Mouse (Mus musculus) spleen, adult 12 weeks (tissue): Measurements from ENCODE around the gene Art4.
A peak's percentile ranks its signal among the peaks of the same experiment; 100 is the strongest.
"Not testable (repeated sequence)": the region's sequence is repeated elsewhere in the genome, so short reads cannot be mapped to it uniquely, and the experiment has no call there.

Experiments used
- DNase-seq: peaks from one replicate; pipeline ENCODE4 v3.0.0; 2022; ENCODE audit warnings: low spot score

The Art4 gene

DNA sequence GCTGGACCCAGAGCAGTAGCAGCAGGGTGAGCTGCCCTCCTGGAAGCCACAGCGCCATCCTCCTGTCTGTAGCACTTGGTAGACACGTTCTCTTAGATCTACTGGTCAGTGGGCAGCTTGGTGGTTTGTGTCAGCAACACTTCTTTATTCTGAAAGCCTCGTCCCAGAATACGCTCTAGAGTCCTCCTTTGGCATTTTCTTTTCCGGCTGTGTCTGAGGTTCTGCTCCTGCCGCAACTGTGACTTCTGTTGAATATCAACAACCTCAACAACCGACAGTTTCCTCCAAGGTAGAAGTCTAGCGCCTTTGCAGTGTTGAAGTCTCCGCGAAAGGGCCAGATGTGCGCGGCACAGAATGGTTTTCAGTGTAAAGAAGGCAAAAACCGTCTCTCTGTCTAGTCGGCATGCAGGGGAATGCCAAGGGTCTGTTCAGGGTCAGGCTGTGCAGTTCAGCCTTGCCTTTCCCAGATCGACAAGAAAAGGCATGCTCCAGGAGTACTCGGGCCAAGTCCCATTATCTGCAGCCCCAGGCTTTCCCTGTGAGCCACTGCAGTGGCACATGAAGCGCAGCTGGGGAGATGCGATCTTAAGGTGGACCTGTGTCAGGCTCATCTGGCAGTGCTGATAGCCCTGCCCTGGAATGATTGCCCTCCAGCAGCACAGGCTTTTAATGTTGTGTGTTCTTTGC, at the start of gene Art4:
TSS of gene Art4 (minus strand) at position 548 of the 687 bp plus-strand sequence.
- peak; percentile 74 for DNase-seq

GRCm38 (mm10) chr6:136906937-136907293, 49.4 kb upstream of the Art4 start:
- no peak for DNase-seq

GRCm38 (mm10) chr6:136906283-136906936, 48.9 kb upstream of the Art4 start:
- no peak for DNase-seq

GRCm38 (mm10) chr6:136903885-136904470, 46.4 kb upstream of the Art4 start:
- no peak for DNase-seq

DNA sequence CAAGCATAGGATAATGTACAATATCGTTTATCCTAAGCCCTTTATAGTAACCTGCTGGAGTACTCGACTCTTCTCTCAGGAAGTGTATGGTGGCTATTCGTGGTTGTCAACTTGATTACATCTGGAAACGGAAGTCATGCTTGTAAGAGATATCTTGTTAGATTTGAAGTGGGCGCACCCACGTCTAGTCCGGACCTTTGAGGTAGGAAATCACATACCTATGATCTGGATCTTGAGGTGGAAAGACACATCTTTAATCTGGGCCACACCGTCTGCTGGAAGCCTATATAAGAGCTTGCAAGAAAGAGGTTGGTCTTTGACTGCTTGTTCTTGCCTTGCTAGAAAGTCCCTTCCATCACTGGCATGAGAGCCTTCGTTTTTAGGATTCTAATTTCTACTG, 45.0 kb upstream of the Art4 start:
- no peak for DNase-seq

- DNase-seq: no peak
These were observed 43.5 kb upstream of the Art4 start for GRCm38 (mm10) chr6:136901010-136901409.

GRCm38 (mm10) chr6:136900369-136901009, 43.0 kb upstream of the Art4 start:
- DNase-seq: no peak

GRCm38 (mm10) chr6:136898954-136899353, 41.4 kb upstream of the Art4 start:
- no peak for DNase-seq

DNA sequence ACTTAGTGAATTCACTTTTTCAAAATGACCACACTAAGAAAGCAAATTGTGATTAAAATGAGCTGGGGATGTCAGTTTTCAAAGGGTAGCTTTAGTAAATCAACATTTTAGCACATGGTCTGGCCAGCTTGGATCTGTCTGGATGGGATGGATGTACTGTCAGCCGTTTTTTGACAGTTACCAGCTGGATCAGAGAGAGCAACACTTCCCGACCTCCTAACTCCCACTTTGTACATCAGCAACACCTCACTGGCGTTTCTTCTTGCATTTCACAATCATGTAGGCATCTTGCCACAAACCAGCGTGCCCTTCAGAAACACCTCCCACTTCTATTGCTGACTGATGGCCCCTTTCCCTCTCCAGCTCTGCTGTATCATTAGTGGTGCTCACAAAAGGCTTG, 40.7 kb upstream of the Art4 start:
- DNase-seq: no peak

DNA sequence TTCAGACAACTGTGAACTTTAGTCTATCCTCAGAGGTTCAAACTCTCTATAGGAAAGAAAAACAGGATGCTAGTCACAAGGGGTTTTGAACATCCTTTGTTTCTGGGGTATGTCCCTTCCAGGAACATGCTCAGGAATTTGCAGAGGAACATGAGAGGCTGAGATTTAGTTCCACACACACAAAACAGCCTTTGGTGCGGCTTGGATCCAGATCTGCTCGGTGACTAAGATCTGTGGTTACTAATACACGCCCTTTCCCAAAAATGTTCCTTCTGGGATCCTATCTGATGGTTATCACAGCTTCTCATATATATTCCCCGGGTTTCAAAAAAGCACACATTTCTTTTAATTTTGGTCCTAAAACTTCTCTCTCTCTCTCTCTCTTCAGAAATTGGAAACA, 40.3 kb upstream of the Art4 start:
- no peak for DNase-seq

- DNase-seq: no peak
These were observed 37.2 kb upstream of the Art4 start for GRCm38 (mm10) chr6:136894532-136895339.

DNA sequence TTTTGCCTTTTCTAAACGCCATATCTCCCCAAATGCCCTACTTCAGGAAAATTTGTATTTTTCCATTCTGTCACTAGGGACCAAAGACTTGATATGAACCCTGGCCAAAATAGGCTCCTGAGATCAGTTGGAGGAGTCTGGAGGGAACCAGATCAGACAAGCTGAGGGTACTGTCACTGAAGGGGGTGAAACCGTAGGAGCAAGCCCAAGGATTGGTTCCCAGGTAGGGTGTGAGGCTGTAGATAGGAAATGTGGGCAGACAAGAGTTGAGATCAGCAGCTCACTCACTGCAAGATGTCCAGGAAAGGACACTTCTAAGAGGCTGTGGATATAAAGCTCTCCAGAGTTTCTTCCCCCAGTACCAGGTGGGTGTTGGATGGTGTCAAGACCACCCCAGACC, 34.5 kb upstream of the Art4 start:
- DNase-seq: no peak

DNA sequence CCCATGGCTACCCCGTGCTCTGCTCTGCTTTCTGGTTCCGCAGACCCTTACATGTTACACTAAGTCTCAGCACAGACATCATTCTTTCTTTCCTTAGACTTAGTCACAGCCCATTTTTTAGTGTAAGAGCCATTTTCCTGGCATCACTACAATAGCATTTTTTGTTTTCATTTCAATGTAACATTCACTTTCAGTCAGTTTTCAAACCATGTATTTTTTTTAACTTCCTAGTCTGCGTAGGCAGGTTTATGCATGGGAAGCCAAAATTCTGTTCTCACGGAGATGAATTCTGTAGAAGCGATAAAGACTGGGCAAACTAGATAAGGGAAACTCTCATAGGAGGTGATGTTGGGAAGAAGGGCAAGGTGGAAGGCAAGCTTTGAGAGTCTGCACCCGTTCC, 32.0 kb upstream of the Art4 start:
- no peak for DNase-seq

GRCm38 (mm10) chr6:136889067-136889466, 31.5 kb upstream of the Art4 start:
- DNase-seq: no peak

- DNase-seq: no peak
These were observed 30.3 kb upstream of the Art4 start for GRCm38 (mm10) chr6:136887854-136888253.

DNA sequence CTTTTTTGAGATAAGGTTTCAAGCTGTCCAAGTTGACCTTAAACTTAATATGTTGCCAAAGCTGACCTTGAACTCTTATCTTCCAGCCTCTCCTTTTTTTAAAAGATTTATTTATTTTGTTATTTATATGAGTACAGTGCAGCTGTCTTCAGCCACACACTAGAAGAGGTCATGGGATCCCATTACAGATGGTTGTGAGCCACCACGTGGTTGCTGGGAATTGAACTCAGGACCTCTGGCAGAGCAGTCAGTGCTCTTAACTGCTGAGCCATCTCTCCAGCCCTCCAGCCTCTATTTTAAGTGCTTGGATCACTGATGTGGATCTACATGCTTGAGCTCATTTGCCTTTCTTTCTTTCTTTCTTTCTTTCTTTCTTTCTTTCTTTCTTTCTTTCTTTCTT, 27.2 kb upstream of the Art4 start:
- DNase-seq: not testable (repeated sequence)

DNA sequence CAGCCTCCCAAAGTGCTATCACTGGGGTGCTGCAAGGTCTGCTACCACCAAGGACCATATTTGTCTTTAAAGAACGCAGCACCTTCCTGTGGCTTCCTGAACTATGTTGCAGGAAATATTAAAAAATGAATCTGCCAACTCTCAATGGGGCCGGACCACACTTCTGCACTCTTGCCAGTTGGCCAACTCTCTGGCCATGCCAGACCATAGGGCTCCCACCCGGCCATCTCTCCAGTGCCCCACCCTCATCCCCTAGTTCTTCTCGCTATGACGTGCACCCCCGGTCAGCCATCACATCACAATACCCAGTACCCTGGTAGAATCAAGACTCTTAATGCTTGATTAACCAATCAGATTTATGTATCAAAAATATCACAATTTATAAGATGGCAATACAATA, 26.4 kb upstream of the Art4 start:
- no peak for DNase-seq

DNA sequence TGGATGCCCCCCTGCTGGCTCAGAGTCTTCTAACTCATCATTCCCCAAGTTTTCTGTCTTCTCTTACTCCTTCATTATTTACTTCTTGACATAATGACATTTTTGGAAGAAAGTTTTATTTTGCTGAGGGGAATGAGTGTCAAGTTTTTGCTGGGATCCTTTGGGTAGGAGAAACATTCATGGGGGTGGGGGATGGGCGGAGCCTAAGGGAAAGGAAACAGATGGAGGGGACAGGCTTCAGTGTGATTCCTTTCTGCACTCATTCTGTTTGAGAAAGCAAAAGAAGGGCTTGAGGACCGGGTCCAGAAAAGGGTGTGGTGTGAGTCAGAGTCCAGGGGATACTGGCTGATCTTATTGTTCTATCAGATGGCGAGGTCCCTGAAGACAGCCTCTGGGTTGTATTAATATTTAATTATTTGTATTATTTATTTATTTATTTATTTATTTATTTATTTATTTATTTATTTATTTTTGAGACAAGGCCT, 25.9 kb upstream of the Art4 start:
- DNase-seq: no peak

- no peak for DNase-seq
These were observed 24.1 kb upstream of the Art4 start for GRCm38 (mm10) chr6:136881678-136882077.

- no peak for DNase-seq
These were observed 18.1 kb upstream of the Art4 start, which contains the start of gene Mgp for GRCm38 (mm10) chr6:136875670-136876069. TSS of gene Mgp (minus strand) at chr6:136875823.

GRCm38 (mm10) chr6:136874599-136874998, 17.1 kb upstream of the Art4 start:
- no peak for DNase-seq

DNA sequence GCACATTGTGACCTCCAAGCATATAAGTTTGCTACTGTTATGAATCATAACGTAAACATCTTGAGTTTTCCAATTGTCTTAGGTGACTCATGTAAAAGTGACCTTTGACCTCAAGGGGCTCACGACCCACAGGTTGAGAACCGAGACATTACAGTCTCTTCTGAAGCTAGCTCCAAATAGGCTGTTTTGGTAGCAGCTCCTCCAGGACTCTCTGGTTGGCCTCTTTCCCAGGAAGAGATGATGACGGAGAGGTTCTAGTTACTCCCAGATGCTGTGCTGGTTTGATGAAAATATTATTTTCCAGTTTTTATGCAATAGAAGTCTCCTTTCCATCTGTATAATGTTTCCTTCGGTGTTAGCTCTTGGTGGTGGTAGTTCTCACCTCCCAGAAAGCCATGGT, 11.4 kb upstream of the Art4 start:
- no peak for DNase-seq
